Mouse (Mus musculus) megakaryocyte-erythroid progenitor cell, adult 5 weeks (primary cell): ENCODE measurements around the gene Tpr. TPM values are rescaled to one million over a fixed set of nuclear protein-coding genes. Genes with fewer than 3 reads are reported as not detected.

Experiments used
- polyA plus RNA-seq: library from polyadenylated mRNA; stranded (reverse); fragments of >175 nt; gene quantifications from 2 replicates; pipeline ENCODE4 v1.2.3, GENCODE M21; 2012

Gene Tpr
- polyA plus RNA-seq, result 92.5 and 122 TPM in 2 replicates

DNA sequence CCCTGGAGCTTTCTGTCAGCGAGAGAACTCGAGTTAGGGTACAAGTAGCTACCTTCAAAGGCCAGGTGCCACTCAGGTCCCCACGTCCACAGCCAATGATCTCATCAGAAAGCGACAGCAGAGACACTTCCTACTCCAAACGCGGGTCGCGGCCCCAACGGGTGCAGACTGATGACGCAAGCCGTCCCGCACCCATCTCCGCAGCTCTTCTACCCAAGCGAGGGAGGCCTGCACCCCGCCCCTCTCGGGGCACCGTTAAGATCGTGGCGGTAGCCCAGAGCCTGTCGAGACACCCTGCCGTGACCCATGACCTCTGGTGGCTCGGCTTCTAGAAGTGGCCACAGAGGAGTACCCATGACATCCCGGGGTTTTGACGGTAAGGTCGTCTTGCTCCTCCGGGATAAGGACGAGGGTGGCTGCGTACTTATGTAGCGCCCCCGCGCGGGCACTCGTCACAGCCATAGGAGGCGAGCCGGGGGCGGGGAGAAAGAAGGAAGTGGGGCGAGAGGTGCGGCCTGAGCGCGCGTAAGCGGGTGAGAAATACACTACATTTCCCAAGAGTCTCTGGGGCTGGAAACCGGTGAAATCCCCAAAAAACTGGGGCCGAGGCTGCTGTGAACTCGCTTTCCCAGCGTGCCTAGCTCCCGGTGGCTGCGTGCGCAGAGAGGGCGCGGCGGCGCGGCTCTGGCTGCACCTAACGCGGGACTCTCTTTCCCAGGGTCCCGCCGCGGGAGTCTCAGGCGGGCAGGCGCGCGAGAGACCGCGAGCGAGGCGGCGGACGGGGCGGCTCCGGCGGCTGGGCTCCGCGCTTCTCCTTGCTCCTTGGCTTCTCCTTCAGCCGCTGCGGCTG, at the start of gene Tpr, which contains the start of gene Odr4:
Tpr (plus strand) TSS at position 201 of the 850 bp plus-strand sequence.
Odr4 (minus strand) TSS at position 443 of the 850 bp plus-strand sequence.

DNA sequence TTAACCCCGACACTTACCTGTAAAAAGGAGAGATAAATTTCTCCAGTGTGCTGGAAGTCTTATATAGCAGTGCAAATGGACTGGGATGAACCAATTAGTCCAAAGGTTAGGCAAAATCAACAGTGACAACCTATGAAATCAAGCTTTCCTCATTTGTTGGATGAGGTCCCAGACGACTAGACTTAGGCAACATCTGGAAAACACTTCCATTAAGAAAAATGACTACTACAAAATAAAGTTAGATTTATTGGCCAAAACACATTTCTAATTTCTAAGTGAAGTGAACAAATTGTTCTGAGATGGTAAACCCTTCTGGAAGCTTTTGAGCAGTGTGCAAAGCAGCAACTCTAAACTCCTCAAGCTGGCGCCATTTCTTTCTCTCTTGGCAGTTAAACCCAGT, 73.5 kb downstream of the Tpr start, which contains the start of gene Prg4:
Prg4 (minus strand) TSS at position 34 of the 400 bp plus-strand sequence.

Other genes starting within 250 kb of the Tpr start
- gene Pdc, start 73.4 kb upstream of the Tpr start, polyA plus RNA-seq, result not detected in 2 replicates
- gene Odr4, start 242 bp downstream of the Tpr start, polyA plus RNA-seq, result 6.0 and 9.3 TPM in 2 replicates
- 0.03 and 0.07 TPM in 2 replicates for gene Prg4, start 73.3 kb downstream of the Tpr start, polyA plus RNA-seq